Mouse (Mus musculus): ENCODE measurements around the gene Denr.

Gene Denr

DNA sequence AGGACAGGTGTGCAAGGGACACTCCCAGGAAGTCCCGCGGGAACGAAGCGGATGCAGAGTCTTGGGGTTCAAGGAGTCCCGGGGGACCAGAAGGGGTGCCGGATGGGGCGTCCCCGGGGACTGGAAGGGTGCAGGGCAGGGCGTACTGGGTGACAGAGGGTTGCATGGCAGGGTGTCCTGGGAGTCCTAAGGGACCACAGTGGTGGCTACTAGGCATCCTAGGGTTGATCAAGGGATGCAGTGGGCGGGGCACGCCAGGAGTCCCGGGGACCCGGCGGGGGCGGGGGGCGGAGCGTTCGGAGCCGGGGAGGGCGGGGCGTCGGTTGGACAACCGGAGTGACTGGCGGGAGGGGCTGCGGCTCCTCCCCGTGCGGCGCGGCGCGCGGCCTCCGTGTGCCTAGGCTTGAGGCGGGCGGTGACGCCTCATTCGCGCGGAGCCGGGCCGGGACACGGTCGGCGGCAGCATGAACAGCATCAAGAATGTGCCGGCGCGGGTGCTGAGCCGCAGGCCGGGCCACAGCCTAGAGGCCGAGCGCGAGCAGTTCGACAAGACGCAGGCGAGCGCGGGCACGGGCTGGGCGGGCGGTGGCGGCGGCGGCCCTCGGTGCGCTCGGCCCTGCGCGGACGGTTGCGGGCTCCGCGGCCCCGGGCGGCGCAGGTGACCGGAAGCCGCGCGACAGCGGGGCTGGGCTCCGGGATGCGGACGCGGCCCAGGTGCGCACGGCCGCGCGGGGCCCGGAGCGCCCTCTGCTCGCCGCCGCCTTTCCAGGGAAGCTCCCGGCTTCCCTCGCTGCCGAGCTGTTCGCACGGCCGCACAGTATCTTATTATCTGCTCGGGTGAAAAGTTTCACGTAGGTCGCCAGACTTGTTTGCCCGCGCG, 66.6 kb downstream of the Denr start, which contains the start of gene Hip1r:
Hip1r (plus strand) TSS at position 330 of the 880 bp plus-strand sequence.
- peak; percentile 66 for DNase-seq

DNA sequence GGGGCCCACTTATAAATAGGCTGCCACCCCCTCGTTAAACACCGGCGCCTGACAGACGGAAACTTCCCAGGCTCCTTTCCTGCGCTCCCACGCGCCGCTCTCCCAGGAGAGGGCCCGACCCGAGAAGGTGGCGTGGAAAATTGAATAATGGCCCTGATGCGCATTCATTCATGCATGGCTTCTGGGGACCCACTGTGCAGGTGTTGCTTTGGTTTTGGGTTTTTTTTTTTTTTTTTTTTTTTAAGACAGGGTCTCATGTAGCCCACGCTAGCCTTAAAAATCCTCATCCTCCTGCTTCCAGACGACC, 67.2 kb downstream of the Denr start:
- no peak for DNase-seq

DNA sequence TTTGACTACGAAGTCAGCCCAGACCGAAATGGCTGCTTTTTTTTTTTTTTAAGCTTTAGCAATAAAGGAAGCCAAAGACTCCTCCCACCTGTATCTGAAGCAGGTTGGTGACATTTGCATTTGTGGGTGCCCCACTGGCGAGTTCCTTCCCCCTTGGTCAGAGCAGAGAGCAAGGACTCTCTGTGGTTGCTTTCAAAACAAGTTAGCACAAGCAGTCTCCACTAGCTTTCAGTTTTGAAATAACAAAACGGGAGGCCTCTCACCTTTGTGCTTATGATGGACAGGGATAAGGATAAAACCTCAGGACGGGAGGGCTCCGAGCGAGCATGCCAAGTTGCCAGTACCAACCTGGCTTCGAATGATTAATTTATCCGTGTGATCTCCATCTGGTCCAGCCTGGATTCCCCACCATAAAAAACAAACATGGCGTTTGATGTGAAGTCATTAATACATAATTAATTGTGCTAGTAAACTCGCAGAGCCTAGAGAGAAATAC, 67.7 kb downstream of the Denr start:
- DNase-seq, result no peak

DNA sequence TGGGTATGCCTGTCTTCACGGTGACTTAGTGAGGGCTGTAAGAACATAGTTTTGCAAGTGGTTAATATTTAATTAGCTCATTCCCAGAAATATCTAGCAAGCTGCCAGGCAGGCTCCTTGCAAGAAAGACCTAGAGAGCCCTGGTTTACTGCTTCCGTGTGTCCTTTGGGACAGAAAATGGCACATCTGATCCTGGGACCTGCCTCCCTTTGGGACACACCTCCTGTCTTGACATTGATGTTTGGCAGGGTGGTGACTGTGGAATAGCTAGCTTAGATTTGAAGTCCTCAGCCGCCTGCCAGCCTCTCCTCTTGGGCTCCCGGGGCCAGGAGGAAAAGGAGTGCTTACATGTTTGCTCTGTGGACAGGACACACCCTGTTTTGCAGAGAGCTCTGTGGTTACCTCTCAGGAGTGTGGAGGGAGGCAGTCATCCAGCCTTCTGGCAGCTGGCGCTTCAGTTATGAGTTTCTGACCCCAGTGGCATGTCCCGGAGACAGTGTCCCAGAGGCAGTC, 68.7 kb downstream of the Denr start:
- no peak for DNase-seq

DNA sequence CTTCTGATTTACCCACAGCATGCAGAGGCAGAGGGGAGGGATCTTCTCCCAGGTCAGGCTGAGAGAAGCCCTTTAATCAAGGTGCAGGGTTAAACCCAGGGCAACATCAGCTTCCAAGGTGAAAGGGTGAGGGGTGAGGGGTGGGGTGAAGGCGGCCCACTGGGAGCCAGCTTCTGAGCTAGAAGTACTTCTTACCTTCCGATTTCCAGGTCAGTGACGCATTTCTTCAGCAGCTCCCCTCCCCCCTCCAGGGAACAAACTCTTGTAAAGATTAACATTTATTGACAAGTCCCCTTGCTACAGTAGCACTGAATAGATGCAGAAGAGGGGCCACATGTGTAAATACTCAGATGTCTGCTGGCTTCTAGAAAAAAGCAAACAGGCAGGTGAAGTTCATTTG, 70.3 kb downstream of the Denr start:
- no peak for DNase-seq

DNA sequence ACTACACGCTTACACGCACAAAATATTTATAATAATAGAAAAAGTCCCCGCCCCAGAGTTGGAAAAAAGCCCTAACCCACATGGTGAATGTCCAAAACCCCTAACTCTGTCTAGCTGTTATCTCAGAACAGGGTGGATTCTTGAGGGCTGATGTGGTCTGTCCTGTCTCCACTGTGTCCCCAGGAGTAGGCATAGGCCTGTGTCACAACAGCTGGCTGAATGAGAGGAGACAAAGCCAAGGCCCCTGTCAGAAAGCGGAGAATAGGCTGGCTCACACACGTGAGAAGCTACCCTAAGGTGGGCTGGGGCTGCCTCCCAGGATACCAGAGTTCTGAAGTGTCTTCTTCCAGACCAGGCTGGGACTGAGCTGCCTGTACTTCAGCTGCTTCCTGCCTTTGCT, 71.2 kb downstream of the Denr start:
- no peak for DNase-seq

Measured in layer of hippocampus, adult 9-11 months (tissue).